Mouse (Mus musculus) testis, adult 2 months (tissue): ENCODE results near the gene Tcp11l1.

Experiments used
- CTCF ChIP-seq: fragments of 200-500 bp; IDR thresholded peaks from 2 replicates; pipeline ENCODE4 v1.5.1; 2012; ENCODE audit warnings: low read depth, mild to moderate bottlenecking, inconsistent platforms, low read length, moderate library complexity; ENCODE audit not compliant: control insufficient read depth, insufficient read depth, insufficient replicate concordance
- POLR2A ChIP-seq: fragments of 200-500 bp; IDR thresholded peaks from 2 replicates; pipeline ENCODE4 v1.6.1; 2012; ENCODE audit warnings: low read depth, mild to moderate bottlenecking, inconsistent platforms, low read length, moderate library complexity; ENCODE audit not compliant: control insufficient read depth

DNA sequence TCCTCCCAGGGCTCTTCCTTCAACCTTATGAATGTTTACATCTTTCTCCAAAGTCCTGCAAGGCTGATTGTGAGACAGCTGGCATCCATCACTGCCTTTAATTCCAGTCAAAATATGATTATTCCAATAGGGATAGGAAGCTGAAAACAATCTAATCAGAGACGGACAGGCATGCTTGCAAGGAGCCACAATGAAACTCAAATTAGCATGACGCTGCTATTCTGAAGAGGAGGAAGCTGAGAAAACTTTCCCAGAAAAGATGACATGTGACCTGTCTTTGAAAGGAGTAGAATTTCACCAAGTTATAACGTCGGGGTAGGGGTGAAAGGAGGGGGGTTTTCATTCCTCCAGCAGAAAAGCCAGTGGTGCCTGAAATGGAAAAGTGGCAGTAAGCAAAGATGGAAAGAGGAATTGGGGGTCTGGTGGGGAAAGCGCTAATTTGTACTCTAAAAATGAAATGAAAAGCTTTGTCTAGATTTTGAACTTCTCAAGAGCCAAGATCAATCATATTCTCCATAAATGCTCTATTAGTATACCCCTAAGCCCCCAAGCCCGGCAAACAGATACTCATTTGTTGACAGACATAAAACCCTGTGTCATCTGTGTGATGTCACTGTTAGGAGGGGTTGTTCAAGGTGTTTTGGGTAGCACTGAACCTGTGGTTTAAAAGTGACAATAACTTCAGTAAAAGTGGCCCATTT lies 1.1 kb downstream of the Tcp11l1 start:
- TF ChIP-seq CTCF = no peak
- no peak for TF ChIP-seq POLR2A
